Mouse (Mus musculus): ENCODE data around the gene Cpt1c.
"Not testable (repeated sequence)": the region's sequence is repeated elsewhere in the genome, so short reads cannot be mapped to it uniquely, and the experiment has no call there.

Cpt1c gene

DNA sequence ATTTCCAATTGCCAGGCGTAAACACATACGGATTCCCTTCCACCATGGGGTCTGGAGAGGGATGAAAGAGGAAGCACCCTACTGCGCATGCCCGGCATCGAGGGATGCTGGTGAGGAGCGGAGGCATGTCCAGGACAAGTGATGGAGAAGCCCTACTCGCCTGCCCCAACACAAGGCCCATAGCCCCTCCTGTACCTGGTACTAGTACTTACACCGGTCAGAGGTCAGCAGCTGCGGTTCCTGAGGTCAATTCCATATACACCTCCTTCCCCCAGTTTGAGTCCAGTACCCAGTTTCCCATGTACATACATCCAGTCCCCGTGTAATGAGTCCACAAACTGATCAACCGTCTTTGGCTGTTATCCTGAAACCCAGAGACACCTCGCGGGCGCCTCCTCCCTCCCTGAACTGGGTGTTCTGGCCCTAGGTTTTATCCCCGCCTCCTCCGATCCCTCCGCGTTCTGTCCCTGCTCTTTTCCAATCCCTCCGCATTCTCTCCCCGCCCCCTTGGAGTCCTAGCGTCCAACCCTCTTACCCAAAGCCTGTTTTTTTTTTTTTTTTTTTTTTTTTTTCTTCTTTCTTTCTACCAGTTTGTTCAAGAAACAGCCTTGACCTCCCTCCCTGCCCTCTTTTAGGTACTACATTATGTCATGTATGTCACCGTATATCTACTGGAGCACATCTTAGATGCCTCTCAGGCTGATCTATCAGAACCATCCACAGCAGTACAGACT lies at the start of gene Cpt1c:
Gene Cpt1c (minus strand): TSS at position 469 of the 734 bp plus-strand sequence.
- peak; percentile 56 to 81 for DNase-seq (ENCODE audit: low spot score in 2 of 2)

DNA sequence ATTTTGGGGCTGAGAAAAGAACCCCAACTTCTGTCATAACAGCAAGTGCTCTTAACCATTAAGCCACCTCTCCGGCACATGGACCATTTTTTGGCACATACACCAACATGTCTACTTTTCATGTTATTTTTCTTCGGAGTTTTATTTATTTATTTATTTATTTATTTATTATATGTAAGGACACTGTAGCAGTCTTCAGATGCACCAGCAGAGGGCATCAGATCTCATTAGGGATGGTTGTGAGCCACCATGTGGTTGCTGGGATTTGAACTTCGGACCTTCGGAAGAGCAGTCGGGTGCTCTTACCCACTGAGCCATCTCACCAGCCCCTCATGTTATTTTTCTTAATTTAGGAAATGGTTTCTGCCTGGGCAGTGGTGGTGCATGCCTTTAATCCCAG lies 49.1 kb upstream of the Cpt1c start:
- not testable (repeated sequence) for DNase-seq (ENCODE audit: low spot score in 2 of 2)

DNA sequence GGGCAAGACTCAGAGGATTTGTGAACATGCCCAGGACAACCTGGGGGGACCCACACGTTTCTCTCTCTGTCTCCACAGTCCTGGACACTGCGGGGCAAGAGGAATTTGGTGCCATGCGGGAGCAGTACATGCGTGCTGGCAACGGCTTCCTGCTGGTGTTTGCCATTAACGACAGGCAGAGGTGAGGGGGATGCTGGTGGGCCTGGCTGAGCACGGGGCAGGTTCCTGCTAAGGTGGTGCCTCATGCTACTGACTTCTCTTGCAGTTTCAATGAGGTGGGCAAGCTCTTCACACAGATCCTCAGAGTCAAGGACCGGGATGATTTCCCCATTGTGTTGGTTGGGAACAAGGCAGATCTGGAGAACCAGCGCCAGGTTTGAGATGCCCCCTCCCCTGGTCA lies 45.6 kb upstream of the Cpt1c start:
- DNase-seq (ENCODE audit: low spot score in 2 of 2), result no peak

DNA sequence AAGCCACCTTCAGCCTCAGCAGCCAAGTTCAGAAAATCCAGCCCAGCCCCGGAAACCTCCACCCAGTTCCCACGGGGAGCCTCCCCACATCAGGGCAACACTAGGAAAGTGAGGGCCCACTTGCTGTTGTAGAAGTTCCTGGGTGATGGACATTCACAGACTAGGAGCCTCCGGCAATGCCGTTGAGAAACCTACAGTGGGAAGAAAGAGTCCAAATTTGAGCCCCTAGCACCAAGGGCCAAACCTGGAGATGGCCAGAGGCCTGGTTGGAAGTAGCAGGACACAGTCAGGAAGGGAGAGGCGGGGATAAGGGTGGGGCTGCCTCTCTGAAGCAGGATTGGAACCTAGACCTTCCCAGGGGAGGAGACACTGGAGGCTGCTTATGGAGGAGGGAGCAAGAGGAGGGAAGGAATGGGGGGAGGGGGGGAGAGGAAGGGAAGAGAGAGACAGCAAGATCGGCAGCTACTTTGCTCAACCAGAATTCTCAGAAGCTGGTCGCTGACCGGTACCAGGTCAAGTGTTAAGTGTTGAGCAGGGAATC lies 44.5 kb upstream of the Cpt1c start:
- DNase-seq (ENCODE audit: low spot score in 2 of 2), result peak; percentile 41 to 71

DNA sequence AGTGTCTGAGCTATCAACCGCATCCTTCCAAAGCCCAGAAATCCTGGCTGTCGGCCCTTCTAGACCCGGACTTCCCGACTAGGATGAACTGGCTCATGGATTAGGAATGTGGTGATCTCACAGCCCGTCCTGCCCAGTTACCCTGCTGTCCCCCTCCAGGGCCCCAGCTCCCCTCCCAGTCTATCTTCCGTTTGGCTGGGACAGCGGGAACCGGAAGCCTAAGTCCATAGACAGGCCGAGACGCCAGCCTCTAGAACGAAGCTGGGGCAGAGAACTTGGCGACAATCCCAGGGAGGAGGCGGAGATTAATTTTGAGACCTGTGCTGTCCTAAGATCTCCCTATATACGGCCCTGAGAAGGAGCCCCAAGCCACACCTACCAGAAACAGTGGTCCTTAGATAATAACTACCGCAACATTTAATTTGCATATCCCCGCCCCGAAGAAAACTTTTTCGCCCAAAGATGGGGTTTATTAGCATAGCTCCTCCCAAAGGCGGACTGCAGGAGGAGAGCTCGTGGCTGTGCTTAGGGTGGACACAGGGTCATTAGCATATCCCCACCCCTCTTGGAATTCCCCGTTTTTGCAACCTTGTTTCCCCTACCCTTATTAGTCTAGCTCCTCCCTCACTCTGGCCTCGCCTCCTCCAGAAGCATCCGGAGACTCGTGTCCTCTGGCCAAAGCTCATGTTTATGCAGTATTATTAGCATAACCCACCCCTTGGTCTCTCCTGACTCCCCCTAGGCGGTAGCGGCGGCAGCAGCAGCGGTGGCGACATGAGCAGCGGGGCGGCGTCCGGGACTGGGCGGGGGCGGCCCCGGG lies 42.8 kb upstream of the Cpt1c start, which contains the start of gene Rras:
Gene Rras (plus strand): TSS at position 720 of the 820 bp plus-strand sequence.
- DNase-seq (ENCODE audit: low spot score in 2 of 2), result peak; percentile 84 to 92

DNA sequence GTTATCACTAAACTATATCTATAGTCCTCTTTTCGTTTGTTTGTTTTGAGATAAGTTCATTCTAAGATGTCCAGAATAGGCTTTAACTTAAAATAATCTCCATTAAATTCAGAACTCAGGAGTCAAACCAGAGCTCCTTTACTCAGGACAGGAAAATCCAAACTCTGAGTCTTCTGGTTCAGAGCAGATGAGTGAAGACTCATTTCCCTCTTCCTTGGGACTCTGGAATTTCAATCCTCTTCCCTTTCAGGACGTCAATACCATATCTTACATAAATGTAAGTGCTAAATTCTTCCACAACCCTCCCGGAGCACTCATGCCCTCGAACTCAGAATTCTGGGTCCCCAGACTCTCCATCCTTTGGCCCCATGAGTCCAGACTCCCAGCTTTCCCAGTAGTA lies 42.1 kb upstream of the Cpt1c start:
- no peak for DNase-seq (ENCODE audit: low spot score in 2 of 2)

DNA sequence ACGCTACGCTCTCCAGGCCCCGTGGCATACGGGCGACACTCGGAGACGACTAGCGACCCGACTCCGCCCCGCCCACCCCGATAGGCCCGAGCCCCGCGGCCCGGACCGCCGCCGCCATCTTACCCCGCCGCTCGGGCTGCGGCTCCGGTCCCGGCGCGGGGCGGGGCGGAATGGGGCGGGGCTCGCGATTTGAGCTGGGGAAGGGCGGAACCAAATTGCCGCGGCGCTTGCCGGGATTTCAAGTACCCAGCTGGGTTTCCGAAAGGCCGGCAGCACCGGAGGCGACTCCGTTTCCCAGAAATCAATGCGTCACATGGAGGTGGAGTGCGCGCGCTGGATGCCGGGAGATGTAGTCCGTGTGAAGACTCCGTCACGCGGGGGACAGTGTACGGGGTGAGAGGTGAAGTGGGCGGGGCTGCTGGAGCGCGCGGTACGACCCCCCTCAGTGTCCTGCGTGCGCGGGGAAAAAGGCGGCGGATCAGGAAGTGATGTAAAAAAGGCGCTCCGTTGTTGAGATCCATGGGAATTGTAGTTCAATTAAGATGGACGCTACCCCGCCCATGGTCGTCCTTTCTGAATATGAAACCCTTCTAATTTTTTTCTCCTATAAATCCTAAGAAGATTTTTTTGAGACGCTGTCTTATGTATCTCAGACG lies 41.4 kb upstream of the Cpt1c start, which contains the start of gene Scaf1:
Gene Scaf1 (minus strand): TSS at position 407 of the 656 bp plus-strand sequence.
- DNase-seq (ENCODE audit: low spot score in 2 of 2), result peak; percentile 98 to 100

DNA sequence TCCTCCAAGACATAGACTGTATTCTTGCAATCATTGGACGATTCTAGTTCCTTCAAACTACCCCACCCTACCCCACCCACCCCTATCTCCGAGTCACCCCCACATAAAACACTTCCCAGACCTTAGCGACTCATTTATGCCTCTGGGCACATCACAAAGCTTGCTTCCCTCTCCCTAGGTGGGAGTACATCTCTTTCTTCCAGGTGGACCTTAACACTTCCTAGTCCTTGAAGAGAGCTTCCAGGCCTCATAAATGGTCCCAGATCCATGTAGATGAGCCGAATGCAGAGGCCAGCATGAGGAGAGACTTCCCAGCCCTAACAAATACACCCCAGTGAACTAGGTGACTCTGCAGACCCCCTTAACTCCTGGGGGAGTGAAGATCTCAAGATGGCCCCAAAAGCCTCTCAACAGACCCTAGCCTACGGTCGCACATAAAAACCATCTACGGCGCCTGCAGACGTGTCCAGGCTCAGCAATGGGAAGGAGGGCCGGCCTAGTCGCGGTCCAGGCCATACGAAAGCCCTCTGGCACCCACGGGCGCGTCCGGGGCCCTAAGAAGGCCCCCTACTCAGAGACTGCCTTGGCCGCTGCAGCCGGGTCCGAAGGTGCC lies 40.8 kb upstream of the Cpt1c start:
- no peak for DNase-seq (ENCODE audit: low spot score in 2 of 2)

DNA sequence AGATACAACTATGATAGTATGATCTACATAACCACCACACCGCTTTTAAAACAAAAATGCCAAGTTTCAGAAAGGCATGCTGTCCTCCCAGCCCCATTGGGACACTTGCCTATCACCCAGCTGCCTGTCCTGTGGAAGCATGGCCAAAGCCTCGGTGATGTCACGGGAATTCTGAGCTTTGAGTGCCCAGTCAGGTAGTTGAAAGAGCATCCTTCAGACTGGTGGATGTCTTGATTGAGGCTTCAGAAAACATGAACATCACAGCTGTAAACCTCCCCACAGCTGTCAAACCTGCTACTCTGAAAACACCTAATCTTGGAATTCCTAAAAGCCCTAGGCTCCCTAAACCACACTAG lies 39.4 kb upstream of the Cpt1c start:
- no peak for DNase-seq (ENCODE audit: low spot score in 2 of 2)

DNA sequence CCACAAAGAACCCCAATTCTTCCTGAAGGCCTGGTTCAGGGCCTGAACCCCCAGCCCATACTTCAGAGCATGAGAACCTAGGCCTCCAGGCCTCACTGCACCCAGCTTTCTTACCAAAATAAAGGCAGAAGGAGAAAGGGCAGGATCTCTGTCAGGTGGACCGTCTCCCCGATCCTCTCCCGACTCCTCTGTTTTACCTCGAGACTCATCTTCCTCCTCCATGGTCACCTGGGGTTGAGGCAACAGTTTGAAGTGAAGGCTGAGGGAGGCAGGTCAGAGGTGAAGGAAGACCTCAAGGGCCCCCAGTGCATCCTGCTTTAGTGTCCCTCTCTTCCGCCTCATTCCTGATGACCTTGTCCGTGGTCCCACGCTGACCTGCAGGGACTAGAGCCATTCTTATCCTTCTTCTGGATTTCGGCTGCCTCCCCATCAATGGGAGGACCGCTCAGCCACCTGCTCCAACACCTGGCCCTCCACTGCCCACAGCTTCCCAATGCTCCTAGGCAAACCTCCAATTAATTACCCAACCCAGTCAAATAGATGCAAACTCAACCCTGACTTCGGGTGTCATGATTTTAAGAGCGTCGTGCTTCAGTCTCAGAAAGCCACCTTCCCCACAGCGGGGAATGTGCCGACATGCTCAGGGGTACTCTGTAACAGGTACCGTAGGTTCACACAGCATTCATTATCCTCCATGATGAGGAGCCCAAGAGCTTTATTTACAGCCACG lies 38.9 kb upstream of the Cpt1c start:
- DNase-seq (ENCODE audit: low spot score in 2 of 2), result no peak

DNA sequence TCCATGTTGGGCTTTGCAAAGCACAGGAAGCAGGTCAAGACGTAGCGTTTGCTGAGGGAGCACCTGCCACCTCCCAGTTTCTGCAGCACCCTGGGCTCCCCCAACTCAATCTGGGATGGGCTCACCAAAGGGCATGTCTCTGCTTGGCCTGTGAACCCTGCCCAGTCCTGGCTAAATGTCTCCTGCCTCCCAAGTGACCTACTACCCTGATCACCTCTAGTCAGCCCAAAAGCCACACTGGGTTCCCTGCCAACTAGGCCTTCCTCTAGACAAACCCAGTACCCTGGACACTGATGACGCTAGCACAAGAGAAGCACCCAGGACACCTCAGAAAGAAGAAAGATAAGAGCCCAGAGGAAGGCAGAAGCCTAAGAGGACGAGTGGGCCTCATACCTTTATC lies 38.2 kb upstream of the Cpt1c start:
- no peak for DNase-seq (ENCODE audit: low spot score in 2 of 2)

DNA sequence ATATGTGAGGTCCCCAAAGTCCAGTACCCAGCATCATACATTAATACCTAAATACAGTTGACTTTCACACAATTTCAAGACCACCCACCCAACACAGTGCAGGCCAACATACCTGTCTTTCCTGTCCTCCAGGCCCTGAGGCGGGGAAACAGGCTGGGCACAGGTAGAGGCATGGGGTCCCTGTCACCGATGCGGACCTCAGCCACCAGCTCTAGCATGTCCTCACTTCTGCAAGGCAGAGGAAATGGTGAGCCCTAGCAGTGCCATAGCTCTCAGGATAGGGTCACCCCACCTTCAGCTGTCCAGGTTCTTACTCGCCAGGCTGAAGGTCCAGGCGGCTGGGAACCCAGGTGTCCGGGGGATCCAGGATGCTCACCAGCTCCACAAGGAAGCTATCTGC lies 37.4 kb upstream of the Cpt1c start:
- DNase-seq (ENCODE audit: low spot score in 2 of 2), result no peak

DNA sequence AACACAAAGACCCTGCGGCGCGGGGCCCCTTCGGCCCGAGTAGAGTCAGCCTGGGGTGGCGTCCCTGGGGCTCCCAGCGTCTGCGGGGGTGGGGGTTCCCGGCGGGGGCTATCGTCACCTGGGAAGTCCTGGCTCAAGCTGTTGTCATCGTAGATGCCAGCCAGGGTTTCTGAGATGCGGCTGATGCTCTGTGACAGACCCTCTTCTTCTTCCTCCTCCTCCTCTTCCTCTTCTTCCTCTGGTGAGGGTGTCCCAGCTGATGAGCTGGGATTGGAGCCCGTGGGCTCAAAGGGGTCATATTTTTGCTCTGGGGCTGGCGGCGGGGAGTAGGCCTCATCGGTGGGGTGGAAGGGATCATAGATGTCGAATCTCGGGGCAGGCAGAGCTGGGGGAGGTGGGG lies 33.8 kb upstream of the Cpt1c start:
- DNase-seq (ENCODE audit: low spot score in 2 of 2), result no peak

DNA sequence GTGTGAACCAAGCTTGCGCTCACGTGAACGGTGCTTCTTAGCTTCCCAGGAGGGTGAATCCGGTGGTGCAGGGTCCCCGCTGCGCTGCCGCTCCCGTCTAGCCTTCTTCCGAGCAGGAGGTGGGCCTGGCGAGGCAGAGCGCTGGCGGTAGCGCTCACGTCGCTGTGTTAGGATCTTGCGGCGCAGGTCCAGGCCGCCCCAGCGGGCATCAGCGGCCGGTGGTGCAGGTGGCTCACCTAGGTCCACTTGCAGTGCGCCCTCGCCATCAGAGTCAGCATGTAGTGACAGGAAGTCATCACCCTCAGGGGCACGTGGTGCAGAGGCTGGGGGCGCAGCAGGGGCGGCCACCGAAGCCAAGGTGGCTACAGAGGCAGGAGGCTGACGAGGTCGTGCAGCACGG lies 33.2 kb upstream of the Cpt1c start:
- DNase-seq (ENCODE audit: low spot score in 2 of 2), result no peak

DNA sequence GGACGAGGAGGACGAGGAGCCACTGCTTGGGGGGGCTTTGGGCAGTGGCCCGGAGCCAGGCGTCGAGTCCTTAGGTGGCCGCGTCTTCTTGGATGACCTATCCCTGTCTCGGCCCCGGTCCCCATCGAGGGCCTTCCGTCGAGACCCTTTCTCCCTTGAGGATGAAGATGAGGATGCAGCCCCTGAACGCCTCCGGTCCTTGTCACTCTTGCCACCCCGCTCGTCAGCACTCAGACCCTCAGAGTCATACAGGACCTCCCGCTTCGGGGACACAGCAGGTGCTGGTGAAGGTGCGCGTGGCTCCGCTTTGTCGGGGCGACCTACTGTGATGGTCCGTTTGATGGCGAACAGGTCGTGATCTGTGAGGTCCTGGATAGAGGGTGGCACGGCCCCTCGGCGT lies 32.5 kb upstream of the Cpt1c start:
- no peak for DNase-seq (ENCODE audit: low spot score in 2 of 2)

DNA sequence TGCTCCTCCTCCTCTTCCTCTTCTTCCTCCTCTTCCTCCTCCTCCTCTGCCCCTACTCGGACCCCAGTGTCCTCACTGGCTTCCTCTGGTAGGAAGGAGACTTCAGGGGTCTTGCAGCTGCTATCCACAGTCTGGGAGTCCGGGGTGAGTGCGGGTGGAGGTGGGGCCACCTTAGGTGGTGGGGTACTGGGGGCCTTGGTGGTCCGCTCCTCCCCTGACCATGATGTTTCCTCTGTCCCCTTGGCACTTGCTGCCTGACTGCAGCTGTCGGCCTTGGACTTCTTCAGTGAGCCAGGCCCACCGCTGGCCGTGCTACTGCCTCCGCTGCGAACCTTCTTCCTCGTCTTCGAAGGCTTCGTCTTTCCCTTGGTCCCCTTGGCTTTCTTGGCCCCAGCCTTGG lies 31.9 kb upstream of the Cpt1c start:
- DNase-seq (ENCODE audit: low spot score in 2 of 2), result no peak

DNA sequence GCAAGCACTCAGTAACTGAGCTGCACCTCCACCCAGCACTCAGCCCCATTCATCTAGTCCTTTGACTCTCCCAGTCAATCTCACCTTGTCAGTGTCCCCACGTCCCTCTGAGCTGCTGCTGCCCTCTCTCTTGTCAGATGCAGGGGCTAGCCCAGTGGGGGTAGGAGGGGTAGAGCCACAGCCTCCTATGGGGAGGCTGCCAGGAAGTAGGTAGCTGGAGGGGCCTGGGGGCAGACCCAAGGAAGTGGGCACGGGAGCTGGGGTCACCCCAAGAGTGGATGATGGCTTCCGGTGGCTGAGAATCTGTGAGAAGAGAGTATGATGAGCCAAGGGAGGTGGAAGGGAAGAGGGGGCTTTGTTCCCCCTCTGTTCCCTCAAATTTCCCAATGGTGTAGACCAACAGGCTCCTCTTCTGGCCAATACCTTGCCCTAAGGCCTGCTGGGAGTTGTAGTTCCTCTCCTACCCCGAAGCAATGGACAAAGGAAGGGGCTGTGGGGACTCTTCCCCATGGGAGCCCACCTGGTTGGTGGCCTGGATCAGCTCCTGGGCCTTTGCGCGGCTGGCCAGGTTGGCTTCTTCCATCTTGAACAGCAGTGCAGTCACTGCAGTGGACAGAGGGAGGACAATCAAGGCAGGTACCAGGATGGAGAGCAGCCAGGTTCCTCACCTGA lies 30.8 kb upstream of the Cpt1c start:
- no peak for DNase-seq (ENCODE audit: low spot score in 2 of 2)

DNA sequence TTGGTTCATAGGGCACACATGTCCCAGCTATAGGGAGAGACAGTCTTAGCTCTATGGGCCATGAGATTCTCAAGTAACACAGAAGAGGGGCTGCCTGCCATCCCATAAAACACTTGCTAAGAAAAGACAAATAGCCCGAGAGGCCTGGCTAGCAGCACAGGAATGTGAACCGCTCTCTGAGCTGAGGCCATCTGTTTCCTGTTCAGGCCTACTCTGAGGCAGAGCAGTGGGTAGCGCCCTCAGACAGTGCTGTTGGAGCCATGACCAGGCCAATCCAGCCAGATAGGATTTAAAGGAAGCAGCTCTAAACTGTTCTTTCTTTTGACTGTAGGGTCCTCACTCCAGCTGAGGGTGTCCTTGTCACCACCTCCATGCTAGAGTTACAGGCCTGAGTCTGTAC lies 29.9 kb upstream of the Cpt1c start:
- no peak for DNase-seq (ENCODE audit: low spot score in 2 of 2)

DNA sequence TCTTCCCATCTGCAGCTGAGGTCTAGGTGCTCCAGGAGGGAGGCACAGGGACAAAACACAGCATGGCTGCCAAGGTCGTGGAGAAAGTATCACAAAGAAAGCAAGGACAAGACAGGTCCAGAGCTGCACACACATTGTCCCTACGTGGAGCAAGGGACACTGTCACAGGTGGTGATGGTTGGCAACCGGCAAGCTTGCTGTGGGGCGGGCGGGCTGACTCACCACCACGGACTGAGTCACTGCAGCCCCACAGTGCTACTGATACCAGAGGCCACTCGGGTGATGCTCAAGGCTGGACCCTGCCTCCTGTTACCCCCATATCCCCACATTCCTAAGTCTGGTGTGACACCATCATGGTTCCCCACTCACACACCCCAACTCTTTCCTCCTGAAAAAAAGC lies 27.8 kb upstream of the Cpt1c start:
- no peak for DNase-seq (ENCODE audit: low spot score in 2 of 2)

DNA sequence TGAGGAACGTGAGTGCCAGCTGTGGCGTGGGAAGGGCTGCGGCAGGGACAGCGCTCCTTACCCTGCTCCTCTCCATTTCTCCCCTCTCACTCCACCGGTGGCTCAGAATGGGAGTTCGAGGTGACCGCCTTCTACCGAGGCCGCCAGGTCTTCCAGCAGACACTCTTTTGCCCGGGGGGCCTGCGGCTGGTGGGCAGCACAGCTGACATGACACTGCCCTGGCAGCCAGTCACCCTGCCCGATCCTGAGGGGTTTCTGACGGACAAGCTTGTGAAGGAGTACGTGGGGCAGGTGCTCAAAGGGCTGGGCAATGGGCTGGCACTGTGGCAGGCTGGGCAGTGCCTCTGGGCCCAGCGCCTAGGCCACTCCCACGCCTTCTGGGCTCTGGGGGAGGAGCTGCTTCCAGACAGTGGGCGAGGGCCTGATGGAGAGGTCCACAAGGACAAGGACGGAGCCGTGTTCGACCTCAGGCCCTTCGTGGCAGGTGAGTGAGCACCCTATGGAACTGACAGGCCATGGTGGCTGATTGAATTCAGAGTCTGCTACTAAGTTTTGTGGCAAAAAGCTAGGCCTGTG lies 26.0 kb upstream of the Cpt1c start:
- no peak for DNase-seq (ENCODE audit: low spot score in 2 of 2)

Data from urinary bladder, postnatal 36 days (tissue).